Mouse (Mus musculus) embryonic stem cell, embryonic (primary cell): ENCODE data around the gene Serinc3.

Experiments
- CTCF ChIA-PET, 4 experiments: fragments of 300-600 bp in 2 of 4; fragments of 350-600 bp in 2 of 4; sonication (Branson Sonifier 250); formaldehyde crosslinking; loops; one replicate each; lab custom pipeline; 2022; ENCODE audit warnings: inconsistent platforms in 2 of 4; lab: Charles Lee
- POLR2A ChIA-PET, 4 experiments: fragments of 300-600 bp in 2 of 4; fragments of 350-600 bp in 2 of 4; sonication (Branson Sonifier 250); formaldehyde crosslinking; loops; one replicate each; lab custom pipeline; 2022; ENCODE audit warnings: antibody characterized with exemption in 4 of 4, inconsistent platforms in 1 of 4; lab: Charles Lee

Serinc3 gene

GRCm38 (mm10) chr2:163616652-163617227, 28.2 kb downstream of the Serinc3 start:
- POLR2A ChIA-PET, result interaction anchor here in 3 of 4 experiments (0.7 to 5.7 kb wide), 13 partner anchors 9 to 45 kb away, joined by 3 to 43 read pairs (median 4); partner anchors contain the start of gene Ttpal (in 1 of the 3)
- CTCF ChIA-PET, result no interaction called here

GRCm38 (mm10) chr2:163615906-163616651, 28.9 kb downstream of the Serinc3 start:
- ChIA-PET POLR2A (interaction anchor here in 2 of 4 experiments (0.6 to 5.7 kb wide), 11 partner anchors 8 to 141 kb away, joined by 3 to 43 read pairs (median 3); partner anchors contain the start of gene Ttpal (in 1 of the 2)), CTCF (interaction anchor here in 2 of 4 experiments (0.6 to 1.4 kb wide), 2 partner anchors 17 to 24 kb away, joined by 3 read pairs; no protein-coding TSS in a partner anchor)

GRCm38 (mm10) chr2:163615401-163615800, 29.5 kb downstream of the Serinc3 start:
- POLR2A ChIA-PET, result interaction anchor here in 2 of 4 experiments (0.6 to 5.7 kb wide), 5 partner anchors 8 to 140 kb away, joined by 3 to 43 read pairs (median 5); no protein-coding TSS in a partner anchor
- CTCF ChIA-PET, result interaction anchor here in 3 of 4 experiments (0.6 to 1.4 kb wide), 4 partner anchors 16 to 103 kb away, joined by 3 read pairs; no protein-coding TSS in a partner anchor

- POLR2A ChIA-PET, result no interaction called here
- CTCF ChIA-PET, result interaction anchor here in 2 of 4 experiments (0.6 to 1.4 kb wide), 3 partner anchors 79 to 1577 kb away, joined by 3 to 4 read pairs (median 3); no protein-coding TSS in a partner anchor
These were observed 30.9 kb downstream of the Serinc3 start for GRCm38 (mm10) chr2:163613990-163614389.

GRCm38 (mm10) chr2:163613206-163613605, 31.7 kb downstream of the Serinc3 start:
- ChIA-PET CTCF (interaction anchor here in 1 of 4 experiments (1.0 kb wide), 1 partner anchor 78 kb away, joined by 3 read pairs; no protein-coding TSS in a partner anchor), POLR2A (interaction anchor here in 1 of 4 experiments (0.6 kb wide), 1 partner anchor 1156 kb away, joined by 3 read pairs; no protein-coding TSS in a partner anchor)

GRCm38 (mm10) chr2:163611176-163611575, 33.8 kb downstream of the Serinc3 start:
- ChIA-PET CTCF (interaction anchor here in 2 of 4 experiments (2.8 to 5.0 kb wide), 2 partner anchors 12 kb away, joined by 7 to 28 read pairs; no protein-coding TSS in a partner anchor), POLR2A (interaction anchor here in 2 of 4 experiments (0.6 to 1.6 kb wide), 4 partner anchors 9 to 65 kb away, joined by 3 to 7 read pairs (median 5); partner anchors contain the start of gene Ttpal (in 1 of the 2))

GRCm38 (mm10) chr2:163609281-163609975, 35.5 kb downstream of the Serinc3 start:
- ChIA-PET CTCF (interaction anchor here in 2 of 4 experiments (0.9 to 5.0 kb wide), 4 partner anchors 11 to 24 kb away, joined by 3 to 28 read pairs (median 6); no protein-coding TSS in a partner anchor), POLR2A (interaction anchor here in 3 of 4 experiments (0.5 to 2.3 kb wide), 9 partner anchors 9 to 384 kb away, joined by 3 to 5 read pairs (median 3); no protein-coding TSS in a partner anchor)

GRCm38 (mm10) chr2:163608008-163608407, 36.9 kb downstream of the Serinc3 start:
- ChIA-PET CTCF (interaction anchor here in 3 of 4 experiments (0.6 to 5.0 kb wide), 11 partner anchors 9 to 315 kb away, joined by 3 to 28 read pairs (median 4); no protein-coding TSS in a partner anchor), POLR2A (interaction anchor here in 3 of 4 experiments (0.6 to 2.7 kb wide), 20 partner anchors 9 to 595 kb away, joined by 3 to 16 read pairs (median 3); partner anchors contain the start of genes Pkig (in 1 of the 3) and Serinc3 (in 1 of the 3))

GRCm38 (mm10) chr2:163606161-163606560, 38.8 kb downstream of the Serinc3 start:
- POLR2A ChIA-PET, result interaction anchor here in 2 of 4 experiments (0.7 to 2.7 kb wide), 5 partner anchors 10 to 233 kb away, joined by 3 to 16 read pairs (median 3); no protein-coding TSS in a partner anchor
- CTCF ChIA-PET, result interaction anchor here in 2 of 4 experiments (0.5 to 1.7 kb wide), 3 partner anchors 14 to 71 kb away, joined by 3 to 6 read pairs (median 4); no protein-coding TSS in a partner anchor

GRCm38 (mm10) chr2:163602101-163602971, 42.6 kb downstream of the Serinc3 start, which contains the start of gene Ttpal:
Gene Ttpal (plus strand): TSS chr2:163602314.
- ChIA-PET POLR2A (interaction anchor here in 3 of 4 experiments (0.6 to 1.6 kb wide), 8 partner anchors 9 to 185 kb away, joined by 3 to 7 read pairs (median 4); no protein-coding TSS in a partner anchor), CTCF (interaction anchor here (0.5 to 1.6 kb wide), 14 partner anchors 10 to 236 kb away, joined by 3 to 7 read pairs (median 3); partner anchors contain the start of gene Fitm2 (in 1 of the 4))

GRCm38 (mm10) chr2:163601712-163602100, 43.2 kb downstream of the Serinc3 start:
- ChIA-PET POLR2A (interaction anchor here in 3 of 4 experiments (0.6 to 1.6 kb wide), 8 partner anchors 10 to 316 kb away, joined by 3 to 7 read pairs (median 4); no protein-coding TSS in a partner anchor), CTCF (interaction anchor here (0.5 to 1.6 kb wide), 12 partner anchors 10 to 237 kb away, joined by 3 to 7 read pairs (median 4); partner anchors contain the start of gene Fitm2 (in 1 of the 4))

GRCm38 (mm10) chr2:163601066-163601465, 43.9 kb downstream of the Serinc3 start:
- CTCF ChIA-PET, result interaction anchor here in 3 of 4 experiments (0.7 to 1.2 kb wide), 3 partner anchors 9 to 237 kb away, joined by 3 read pairs; no protein-coding TSS in a partner anchor
- POLR2A ChIA-PET, result interaction anchor here in 1 of 4 experiments (0.6 to 0.7 kb wide), 2 partner anchors 317 to 855 kb away, joined by 3 read pairs; no protein-coding TSS in a partner anchor

- POLR2A ChIA-PET, result interaction anchor here in 3 of 4 experiments (0.8 to 2.1 kb wide), 11 partner anchors 8 to 180 kb away, joined by 3 to 7 read pairs (median 5); partner anchors contain the start of gene Serinc3 (in 1 of the 3)
- CTCF ChIA-PET, result interaction anchor here (0.5 to 4.9 kb wide), 32 partner anchors 9 to 395 kb away, joined by 3 to 33 read pairs (median 4); partner anchors contain the start of genes Ada (in 1 of the 4) and Fitm2 (in 1 of the 4)
These were observed 45.7 kb downstream of the Serinc3 start for GRCm38 (mm10) chr2:163599226-163599625.

- POLR2A ChIA-PET, result interaction anchor here (0.6 to 1.1 kb wide), 5 partner anchors 10 to 851 kb away, joined by 3 to 6 read pairs (median 3); no protein-coding TSS in a partner anchor
These were observed 47.3 kb downstream of the Serinc3 start for GRCm38 (mm10) chr2:163597661-163598060.

GRCm38 (mm10) chr2:163596873-163597155, 48.1 kb downstream of the Serinc3 start:
- CTCF ChIA-PET, result interaction anchor here in 2 of 4 experiments (0.8 to 4.9 kb wide), 6 partner anchors 10 to 191 kb away, joined by 3 to 33 read pairs (median 8); no protein-coding TSS in a partner anchor
- POLR2A ChIA-PET, result interaction anchor here in 1 of 4 experiments (0.6 kb wide), 1 partner anchor 62 kb away, joined by 5 read pairs; no protein-coding TSS in a partner anchor

More at GRCm38 (mm10) chr2:163597661-163598060, 47.3 kb downstream of the Serinc3 start:
- CTCF ChIA-PET, result interaction anchor here (0.5 to 4.9 kb wide), 19 partner anchors 10 to 1186 kb away, joined by 3 to 33 read pairs (median 4); no protein-coding TSS in a partner anchor
